Mouse (Mus musculus) ES-E14 (cell line): ENCODE results near the gene Zfp217. TPM values are rescaled to one million over a fixed set of nuclear protein-coding genes. Genes with fewer than 3 reads are reported as not detected.

Experiments used
- DNase-seq: peaks from one replicate; pipeline ENCODE4 v3.0.0-alpha.2; 2013; ENCODE audit warnings: low read depth, low spot score
- H3K27ac ChIP-seq: 2 replicates; pipeline ENCODE4 v1.5.1; 2012; ENCODE audit warnings: low read depth, mild to moderate bottlenecking, low read length, moderate library complexity, mixed read lengths; ENCODE audit not compliant: poor library complexity, insufficient read depth, severe bottlenecking
- H3K36me3 ChIP-seq: 2 replicates; pipeline ENCODE4 v1.6.1; 2012; ENCODE audit warnings: mild to moderate bottlenecking, low read length, moderate library complexity, mixed read lengths; ENCODE audit not compliant: control insufficient read depth, poor library complexity, insufficient read depth, severe bottlenecking
- H3K4me1 ChIP-seq, 2 experiments: fragments of 150-350 bp in 1 of 2; sonication (generic) in 1 of 2; 2 replicates each; pipeline ENCODE4 v1.6.1; 2012; ENCODE audit warnings: low read length in 2 of 2, mild to moderate bottlenecking in 1 of 2, mixed read lengths in 1 of 2; ENCODE audit not compliant: control insufficient read depth in 2 of 2, insufficient read depth in 2 of 2, poor library complexity in 1 of 2
- H3K4me3 ChIP-seq, 2 experiments: fragments of 150-350 bp in 1 of 2; sonication (generic) in 1 of 2; 2 replicates each; pipeline ENCODE4 v1.5.1; 2012; ENCODE audit warnings: low read length in 2 of 2, low read depth in 1 of 2, mild to moderate bottlenecking in 1 of 2, mixed read lengths in 1 of 2; ENCODE audit not compliant: insufficient read depth in 1 of 2, poor library complexity in 1 of 2, severe bottlenecking in 1 of 2
- H3K9ac ChIP-seq: 2 replicates; pipeline ENCODE4 v1.6.1; 2012; ENCODE audit warnings: low read depth, mild to moderate bottlenecking, low read length, mixed read lengths; ENCODE audit not compliant: poor library complexity, insufficient read depth, severe bottlenecking
- H3K9me3 ChIP-seq: fragments of 150-350 bp; sonication (generic); 2 replicates; pipeline ENCODE4 v1.6.1; 2012; ENCODE audit warnings: low read depth, mild to moderate bottlenecking, low read length; ENCODE audit not compliant: control insufficient read depth, insufficient read depth
- CHD2 ChIP-seq: IDR thresholded peaks from 2 replicates; pipeline ENCODE4 v1.6.1; 2014; ENCODE audit warnings: mild to moderate bottlenecking, low read depth, low read length, inconsistent platforms
- HCFC1 ChIP-seq: IDR thresholded peaks from 2 replicates; pipeline ENCODE4 v1.6.1; 2012; ENCODE audit warnings: low read length, inconsistent platforms, borderline replicate concordance; ENCODE audit not compliant: insufficient read depth
- MAFK ChIP-seq: IDR thresholded peaks from 2 replicates; pipeline ENCODE4 v1.6.1; 2014; ENCODE audit warnings: mild to moderate bottlenecking, low read depth, low read length, inconsistent platforms; ENCODE audit not compliant: insufficient read depth
- ZC3H11A ChIP-seq: IDR thresholded peaks from 2 replicates; pipeline ENCODE4 v1.6.1; 2012; ENCODE audit warnings: low read depth, mild to moderate bottlenecking, inconsistent platforms, low read length, borderline replicate concordance
- ZNF384 ChIP-seq: IDR thresholded peaks from 2 replicates; pipeline ENCODE4 v1.6.1; 2012; ENCODE audit warnings: low read depth, low read length, inconsistent platforms
- in situ Hi-C, 2 experiments: fragments of 600-800 bp; cut with MboI; formaldehyde crosslinking; loops; one replicate each; pipeline ENCODE4 v1.15.1; 2025; ENCODE audit warnings: low sequenced_read_pairs in 2 of 2, inconsistent platforms in 1 of 2; ENCODE audit not compliant: unreplicated experiment in 2 of 2
- total RNA-seq: library from RNA; depleted of rRNA; stranded (reverse); fragments of 300-350 nt; gene quantifications from 2 replicates; pipeline ENCODE4 v1.2.3, GENCODE M21; 2012

Zfp217 gene
- total RNA-seq, 1 experiment: 23.2 TPM

DNA sequence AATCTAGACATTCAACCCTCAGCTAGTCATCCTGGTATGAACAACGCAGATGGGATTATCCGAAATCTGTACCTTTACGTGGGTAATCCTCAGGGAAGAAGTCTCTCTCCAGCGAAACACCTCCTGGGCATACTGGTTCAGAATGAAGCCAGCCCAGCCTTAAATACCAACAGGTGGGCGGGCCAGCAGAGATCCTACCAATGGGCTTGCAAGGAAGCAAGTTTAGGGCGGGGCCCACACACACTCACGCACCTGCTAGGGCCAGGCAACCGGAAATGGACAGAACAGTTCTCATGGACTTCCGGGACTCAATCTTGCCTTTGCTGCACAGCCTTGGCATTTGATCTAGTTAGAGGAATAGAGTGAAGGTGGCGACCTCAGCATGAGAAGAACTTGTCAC is 5.4 kb downstream of the Zfp217 start:
- Histone ChIP-seq H3K9ac (no peak overlapping the region), H3K27ac (no peak overlapping the region), H3K36me3 (no peaks in the 10 kb centered on the region), H3K9me3 (no peaks in the 10 kb centered on the region), H3K4me3 (peak overlapping the region; percentile 49 to 66), H3K4me1 (peaks cover 3 to 10% of the 10 kb centered on the region in 2 experiments; a peak in 2 of 4 replicates)
- TF ChIP-seq HCFC1: peak; percentile 33; the same call in 1 of the 2 replicates
- no peak for TF ChIP-seq ZC3H11A
- no peak for DNase-seq
- in situ Hi-C loops: no loop called here

DNA sequence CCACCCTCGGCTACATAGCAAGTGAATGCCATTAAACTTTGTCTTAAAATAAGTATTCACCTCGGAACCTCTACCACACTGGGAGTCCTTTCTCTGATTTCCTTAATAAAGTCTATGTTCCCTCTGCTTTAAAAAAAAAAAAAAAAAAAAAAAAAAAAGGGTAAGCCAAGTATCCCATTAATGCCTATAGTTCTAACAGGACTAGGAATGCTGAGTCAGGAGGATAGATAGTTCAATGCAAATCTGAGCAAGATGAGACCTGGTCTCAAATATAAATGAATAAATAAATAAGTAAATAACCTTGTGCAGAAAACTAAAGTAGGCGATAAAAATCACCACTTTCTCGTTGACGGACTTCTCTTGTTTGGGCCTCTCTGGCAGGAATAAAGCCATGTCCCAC is 6.4 kb downstream of the Zfp217 start:
- Histone ChIP-seq H3K4me1 (peaks cover 3 to 13% of the 10 kb centered on the region in 2 experiments; a peak in 2 of 4 replicates), H3K4me3 (peak overlapping the region in 1 of 2 experiments; percentile 66; a peak in 2 of 4 replicates), H3K9me3 (no peaks in the 10 kb centered on the region), H3K27ac (no peak overlapping the region), H3K36me3 (no peaks in the 10 kb centered on the region), H3K9ac (no peak overlapping the region)
- peak; percentile 65 for TF ChIP-seq MAFK
- TF ChIP-seq ZNF384: peak; percentile 55; the same call in 1 of the 2 replicates
- no peak for TF ChIP-seq CHD2
- DNase-seq: no peak
- in situ Hi-C loops: no loop called here

- H3K9ac ChIP-seq: peak overlapping the region; percentile 73; the same call in 1 of the 2 replicates
- in situ Hi-C loops: no loop called here
Observed at GRCm38 (mm10) chr2:170139411-170140046, 8.4 kb downstream of the Zfp217 start.

DNA sequence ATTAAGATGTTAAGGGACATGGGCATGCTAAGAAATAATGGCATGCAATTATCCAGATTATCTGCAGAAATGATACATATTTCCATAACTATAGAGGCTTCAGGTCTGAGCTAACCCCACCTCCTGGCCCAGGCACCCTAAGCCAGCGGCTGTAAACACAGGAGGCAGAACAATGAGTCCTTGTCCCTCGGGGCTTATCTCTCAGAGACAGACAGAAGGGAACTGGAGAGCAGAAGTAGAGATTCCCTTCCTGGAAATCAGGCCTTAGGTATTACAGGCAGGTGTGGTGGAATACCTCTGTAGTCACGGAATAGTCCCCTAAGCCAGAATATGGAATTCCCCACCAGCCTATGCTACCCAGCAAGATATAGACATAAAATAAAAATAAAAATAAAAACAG is 11.0 kb downstream of the Zfp217 start:
- Histone ChIP-seq H3K4me3 (no peak overlapping the region), H3K4me1 (peaks cover 13 to 15% of the 10 kb centered on the region in 2 experiments; a peak in 3 of 4 replicates), H3K9me3 (no peaks in the 10 kb centered on the region), H3K27ac (no peak overlapping the region), H3K36me3 (no peaks in the 10 kb centered on the region), H3K9ac (no peak overlapping the region)
- in situ Hi-C loops: no loop called here
- no peak for DNase-seq
- TF ChIP-seq CHD2: no peak
- TF ChIP-seq ZNF384: no peak
- no peak for TF ChIP-seq MAFK
- no peak for TF ChIP-seq HCFC1
- no peak for TF ChIP-seq ZC3H11A

More at GRCm38 (mm10) chr2:170139411-170140046, 8.4 kb downstream of the Zfp217 start:
- H3K36me3 ChIP-seq: no peaks in the 10 kb centered on the region
- H3K4me1 ChIP-seq: peaks cover 3 to 18% of the 10 kb centered on the region in 2 experiments; a peak in 2 of 4 replicates
- TF ChIP-seq ZNF384: no peak
- peak; percentile 33; the same call in 1 of the 2 replicates for TF ChIP-seq MAFK
- H3K27ac ChIP-seq: peak overlapping the region; percentile 24; the same call in 1 of the 2 replicates
- no peak for DNase-seq
- no peaks in the 10 kb centered on the region for H3K9me3 ChIP-seq
- peak overlapping the region; percentile 8 to 61; a peak in 3 of 4 replicates for H3K4me3 ChIP-seq

DNA sequence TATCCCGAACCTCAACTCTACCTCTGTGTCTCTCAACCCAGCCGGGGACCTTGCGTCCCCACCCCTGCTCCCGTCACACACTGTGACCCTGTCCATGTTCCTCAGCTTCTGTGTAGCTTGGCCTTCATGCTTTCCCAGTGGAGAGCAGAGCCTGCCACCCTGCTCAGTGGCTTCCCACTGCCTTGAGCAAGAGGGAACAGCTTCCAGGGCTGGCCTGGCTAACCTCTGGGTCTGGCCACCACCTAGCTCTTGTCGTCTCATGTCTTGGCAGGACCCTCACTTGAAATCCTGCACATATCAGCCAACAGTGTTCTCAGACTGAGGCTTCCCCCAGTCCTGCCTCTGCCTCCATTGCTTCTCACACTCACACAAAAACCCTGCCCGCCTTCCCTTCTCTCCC is 12.1 kb downstream of the Zfp217 start:
- no peak for DNase-seq
- Histone ChIP-seq H3K36me3 (no peaks in the 10 kb centered on the region), H3K9ac (no peak overlapping the region), H3K4me3 (no peak overlapping the region), H3K4me1 (peaks cover 13 to 15% of the 10 kb centered on the region in 2 experiments; a peak in 3 of 4 replicates), H3K27ac (no peak overlapping the region), H3K9me3 (no peaks in the 10 kb centered on the region)
- in situ Hi-C loops: no loop called here
- TF ChIP-seq ZC3H11A (no peak), HCFC1 (no peak), ZNF384 (no peak), CHD2 (no peak), MAFK (no peak)
